Mouse (Mus musculus): ENCODE data around the gene Rasgrp1.

- TF ChIP-seq EP300 (IDR thresholded peaks at IDR 0.05; ENCODE audit: insufficient read depth, low read depth, low read length) (no peak), POLR2A (IDR thresholded peaks at IDR 0.05; ENCODE audit: insufficient read depth, low read depth, low read length) (no peak), CTCF (IDR thresholded peaks at IDR 0.05) (no peak)
Observed at GRCm38 (mm10) chr2:117381314-117381713, 38.5 kb upstream of the Rasgrp1 start.
